Mouse (Mus musculus) lung, embryonic 16.5 days (tissue): ENCODE results near the gene Slit3. TPM values are rescaled to one million over a fixed set of nuclear protein-coding genes. Genes with fewer than 3 reads are reported as not detected.

Source experiments
- ATAC-seq: fragments of 200-750 bp; cut with Nextera tagmentation; 2 replicates; pipeline ENCODE4 v1.8.0; 2017; ENCODE audit warnings: low read depth, mild to moderate bottlenecking, moderate library complexity
- H3K27ac ChIP-seq: fragments of 300-500 bp; sonication (generic); 2 replicates; pipeline ENCODE4 v1.5.1; 2014; ENCODE audit warnings: mild to moderate bottlenecking, control low read depth, low read length
- H3K27me3 ChIP-seq: fragments of 300-500 bp; sonication (generic); 2 replicates; pipeline ENCODE4 v1.6.1; 2014; ENCODE audit warnings: low read depth, low read length, mixed read lengths; ENCODE audit not compliant: control insufficient read depth, insufficient read depth
- H3K36me3 ChIP-seq: fragments of 300-500 bp; sonication (generic); 2 replicates; pipeline ENCODE4 v1.6.1; 2014; ENCODE audit warnings: low read length; ENCODE audit not compliant: control insufficient read depth, insufficient read depth
- H3K4me1 ChIP-seq: fragments of 300-500 bp; sonication (generic); replicated peaks from 2 replicates; pipeline ENCODE4 v1.6.1; 2014; ENCODE audit warnings: low read length, mixed read lengths; ENCODE audit not compliant: control insufficient read depth, insufficient read depth
- H3K4me2 ChIP-seq: fragments of 300-500 bp; sonication (generic); 2 replicates; pipeline ENCODE4 v1.6.1; 2014; ENCODE audit warnings: low read depth, low read length, control low read depth
- H3K4me3 ChIP-seq: fragments of 300-500 bp; sonication (generic); 2 replicates; pipeline ENCODE4 v1.5.1; 2014; ENCODE audit warnings: mild to moderate bottlenecking, low read length, control low read depth
- H3K9ac ChIP-seq: fragments of 300-500 bp; sonication (generic); 2 replicates; pipeline ENCODE4 v1.6.1; 2014; ENCODE audit warnings: low read length, control low read depth
- H3K9me3 ChIP-seq: fragments of 300-500 bp; sonication (generic); 2 replicates; pipeline ENCODE4 v1.6.1; 2016; ENCODE audit warnings: low read length; ENCODE audit not compliant: control insufficient read depth
- WGBS: fragments of 180-500 bp; shearing (Covaris S2); extraction: QIAGEN DNeasy Blood & Tissue Kit; methylation state at CpG from one replicate; pipeline ENCODE4 v1.1.7; 2014; 5-methylcytosine and 5-hydroxymethylcytosine counted together
- polyA plus RNA-seq: library from polyadenylated mRNA; unstranded; fragments of >200 nt; fragmentation: Nextera tagmentation; extraction: Ambion mirVana; gene quantifications from 2 replicates; pipeline ENCODE4 v1.2.1, GENCODE M21; 2015

The Slit3 gene
- polyA plus RNA-seq, 1 experiment from 2014 or later: 9.1 TPM

- no peaks in the 10 kb centered on the region for H3K27me3 ChIP-seq
- ATAC-seq: no peak
- no peaks in the 10 kb centered on the region for H3K36me3 ChIP-seq
- 82% methylated on average over 6 of the region's 6 CpGs for WGBS
- no peak overlapping the region for H3K27ac ChIP-seq
- no peaks in the 10 kb centered on the region for H3K9me3 ChIP-seq
- H3K4me3 ChIP-seq: no peak overlapping the region
- no peak overlapping the region for H3K4me2 ChIP-seq
- H3K9ac ChIP-seq: no peak overlapping the region
- H3K4me1 ChIP-seq: no peaks in the 10 kb centered on the region
Measured at GRCm38 (mm10) chr11:35437510-35437909, 316.5 kb downstream of the Slit3 start.

- no peaks in the 10 kb centered on the region for H3K4me1 ChIP-seq
- no peak overlapping the region for H3K27ac ChIP-seq
- no peaks in the 10 kb centered on the region for H3K27me3 ChIP-seq
- no peak for ATAC-seq
- no peak overlapping the region for H3K4me3 ChIP-seq
- no peak overlapping the region for H3K9ac ChIP-seq
- no peak overlapping the region for H3K4me2 ChIP-seq
- no peaks in the 10 kb centered on the region for H3K9me3 ChIP-seq
- WGBS: 61% methylated on average over 11 of the region's 11 CpGs
- no peaks in the 10 kb centered on the region for H3K36me3 ChIP-seq
Measured at GRCm38 (mm10) chr11:35440186-35440585, 319.2 kb downstream of the Slit3 start.

DNA sequence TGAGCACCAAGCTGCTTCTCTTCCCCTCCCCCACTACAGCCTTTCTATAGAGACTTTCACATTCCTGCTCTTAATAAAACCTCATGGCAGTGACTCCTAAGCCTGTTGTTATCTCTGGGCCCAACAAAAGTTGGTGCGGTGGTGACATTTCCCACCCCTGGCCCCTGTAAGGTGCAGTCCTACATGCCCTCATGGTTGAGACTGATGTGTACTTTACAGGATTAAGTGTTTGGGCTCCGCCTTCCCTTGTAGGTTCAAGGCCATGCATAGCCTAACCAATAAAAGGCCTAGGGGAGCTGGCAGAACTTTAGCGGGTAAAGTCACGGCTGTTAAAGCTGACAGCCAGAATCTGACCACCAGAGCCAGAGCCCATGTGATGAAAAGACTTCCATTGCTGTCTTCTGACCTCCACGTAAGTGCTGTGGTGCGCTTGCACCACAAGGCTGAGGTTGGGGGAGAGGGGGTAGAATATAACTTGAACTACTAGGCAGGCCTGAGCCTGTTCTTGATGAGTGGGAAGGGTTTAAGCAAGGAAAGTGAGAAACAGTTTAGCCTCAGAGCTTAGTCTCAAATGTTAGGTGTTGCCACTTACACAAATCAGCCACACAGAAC is 323.6 kb downstream of the Slit3 start:
- Histone ChIP-seq H3K9me3 (no peaks in the 10 kb centered on the region), H3K27ac (no peak overlapping the region), H3K36me3 (no peaks in the 10 kb centered on the region), H3K4me2 (no peak overlapping the region), H3K4me1 (no peaks in the 10 kb centered on the region), H3K27me3 (no peaks in the 10 kb centered on the region), H3K9ac (no peak overlapping the region), H3K4me3 (no peak overlapping the region)
- ATAC-seq: no peak
- 62% methylated on average over 6 of the region's 6 CpGs for WGBS

- H3K4me1 ChIP-seq: no peaks in the 10 kb centered on the region; the same call in 1 of the 2 replicates
- 30% methylated on average over 9 of the region's 9 CpGs for WGBS
- no peaks in the 10 kb centered on the region for H3K36me3 ChIP-seq
- H3K27ac ChIP-seq: no peak overlapping the region
- H3K9ac ChIP-seq: no peak overlapping the region
- H3K9me3 ChIP-seq: no peaks in the 10 kb centered on the region
- H3K4me3 ChIP-seq: no peak overlapping the region
- H3K4me2 ChIP-seq: no peak overlapping the region
- no peaks in the 10 kb centered on the region for H3K27me3 ChIP-seq
- ATAC-seq: 0 out of 2 replicates have a peak, but pooled peaks have one; percentile 39
Measured at GRCm38 (mm10) chr11:35447951-35448350, 326.9 kb downstream of the Slit3 start.

DNA sequence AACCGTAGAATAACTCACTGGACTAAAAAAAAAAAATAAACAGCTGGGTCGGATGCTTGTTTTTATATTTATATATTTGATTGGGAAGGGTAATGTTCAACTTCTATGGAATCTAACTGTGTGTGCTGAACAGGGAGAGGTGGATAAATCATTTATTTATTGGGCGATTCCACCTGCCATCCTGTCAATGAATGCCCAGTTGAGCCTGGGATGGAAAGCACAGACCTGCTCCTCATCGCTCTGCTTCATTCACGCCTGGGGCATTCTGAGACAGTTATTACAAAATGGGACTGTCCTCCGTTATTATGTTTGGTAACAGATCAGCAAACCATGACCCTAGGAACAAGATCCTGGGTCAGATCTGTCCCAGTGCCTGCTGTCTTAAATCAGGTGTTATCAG is 328.2 kb downstream of the Slit3 start:
- no peak overlapping the region for H3K4me3 ChIP-seq
- no peaks in the 10 kb centered on the region for H3K27me3 ChIP-seq
- 72% methylated on average over 6 of the region's 6 CpGs for WGBS
- ATAC-seq: no peak
- no peak overlapping the region for H3K4me2 ChIP-seq
- no peak overlapping the region for H3K27ac ChIP-seq
- H3K36me3 ChIP-seq: no peaks in the 10 kb centered on the region
- no peak overlapping the region for H3K9ac ChIP-seq
- H3K4me1 ChIP-seq: no peaks in the 10 kb centered on the region; the same call in 1 of the 2 replicates
- no peaks in the 10 kb centered on the region for H3K9me3 ChIP-seq

- Histone ChIP-seq H3K9ac (no peak overlapping the region), H3K4me1 (peaks cover 3% of the 10 kb centered on the region; the same call in 1 of the 2 replicates), H3K4me2 (no peak overlapping the region), H3K4me3 (no peak overlapping the region), H3K27ac (no peak overlapping the region), H3K36me3 (no peaks in the 10 kb centered on the region), H3K9me3 (no peaks in the 10 kb centered on the region), H3K27me3 (no peaks in the 10 kb centered on the region)
- ATAC-seq: no peak
- WGBS: 32% methylated on average over 4 of the region's 4 CpGs
Measured at GRCm38 (mm10) chr11:35451636-35452035, 330.6 kb downstream of the Slit3 start.

DNA sequence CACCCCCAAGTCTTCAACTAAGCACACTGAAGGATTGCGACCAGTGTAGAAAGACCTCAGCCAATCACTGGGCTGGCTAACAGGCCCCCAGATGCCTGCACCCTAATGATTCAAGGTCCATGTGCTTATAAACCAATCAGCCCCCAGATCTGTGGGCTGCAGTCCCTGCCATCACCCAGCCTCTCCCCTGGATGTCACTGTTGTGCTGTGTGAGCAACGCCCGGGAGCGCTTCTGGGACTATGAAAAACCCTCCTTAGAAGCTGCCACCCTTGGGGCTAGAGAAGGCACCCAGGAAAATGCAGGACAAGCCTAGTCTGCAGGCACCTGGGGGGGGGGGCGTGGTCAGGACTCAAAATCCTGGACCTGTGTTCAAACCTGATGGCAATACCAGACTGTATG is 331.4 kb downstream of the Slit3 start:
- peak; percentile 16; the same call in 1 of the 2 replicates for ATAC-seq
- Histone ChIP-seq H3K27me3 (no peaks in the 10 kb centered on the region), H3K4me3 (no peak overlapping the region), H3K9me3 (no peaks in the 10 kb centered on the region), H3K9ac (no peak overlapping the region), H3K4me1 (peaks cover 3% of the 10 kb centered on the region; the same call in 1 of the 2 replicates), H3K27ac (no peak overlapping the region), H3K4me2 (no peak overlapping the region), H3K36me3 (no peaks in the 10 kb centered on the region)
- 55% methylated on average over 5 of the region's 5 CpGs for WGBS

DNA sequence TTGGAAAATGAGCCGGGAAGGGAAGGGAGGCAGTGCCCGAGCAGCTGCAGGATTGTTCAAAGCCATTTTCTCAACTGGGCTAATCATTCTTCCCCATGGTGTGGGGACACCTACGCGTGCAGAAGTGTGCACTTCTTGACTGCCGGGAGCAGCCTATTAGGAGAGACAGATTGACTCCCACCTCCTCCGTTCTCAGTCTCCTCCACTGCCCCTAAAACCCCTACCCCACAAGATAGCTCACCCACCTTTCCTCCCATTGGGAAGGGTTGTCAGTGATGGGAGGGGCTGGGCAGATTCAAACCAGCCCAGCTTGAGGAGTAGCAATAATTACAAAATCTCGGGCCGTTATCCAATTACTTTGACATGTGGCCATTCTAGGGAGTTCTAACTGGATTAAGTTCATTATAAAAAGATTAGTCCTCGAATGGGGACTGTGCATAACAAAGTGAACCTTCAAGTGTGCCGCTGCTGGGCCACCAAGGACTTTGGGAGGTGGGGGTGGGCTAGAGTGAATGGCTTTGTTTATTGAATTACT is 333.2 kb downstream of the Slit3 start:
- H3K9me3 ChIP-seq: no peaks in the 10 kb centered on the region
- no peak overlapping the region for H3K9ac ChIP-seq
- no peak for ATAC-seq
- no peaks in the 10 kb centered on the region for H3K27me3 ChIP-seq
- H3K4me3 ChIP-seq: no peak overlapping the region
- no peaks in the 10 kb centered on the region for H3K36me3 ChIP-seq
- WGBS: 41% methylated on average over 10 of the region's 10 CpGs
- H3K27ac ChIP-seq: no peak overlapping the region
- peaks cover 3% of the 10 kb centered on the region; the same call in 1 of the 2 replicates for H3K4me1 ChIP-seq
- H3K4me2 ChIP-seq: no peak overlapping the region

DNA sequence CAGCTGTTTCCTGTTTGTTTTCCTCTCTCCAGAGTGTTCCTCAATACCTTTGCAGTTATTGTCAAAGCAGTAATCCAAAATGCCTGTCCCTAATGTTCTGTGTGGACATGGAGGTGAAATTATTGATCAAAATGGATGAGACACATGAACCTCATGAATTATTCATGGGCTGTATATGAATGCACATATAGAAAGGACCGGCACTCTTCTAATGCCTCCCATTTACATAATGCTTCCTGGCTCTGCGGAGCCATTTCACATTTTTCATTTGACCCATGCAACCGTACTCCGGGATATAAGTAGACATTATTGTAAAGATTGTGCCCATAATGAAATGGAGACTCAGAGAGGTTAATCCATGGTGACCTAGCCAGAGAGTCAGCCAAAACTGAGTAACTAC is 333.8 kb downstream of the Slit3 start:
- H3K9me3 ChIP-seq: no peaks in the 10 kb centered on the region
- H3K27ac ChIP-seq: no peak overlapping the region
- 82% methylated on average over 4 of the region's 4 CpGs for WGBS

More for the DNA sequence above, 333.8 kb downstream of the Slit3 start:
- no peaks in the 10 kb centered on the region for H3K27me3 ChIP-seq
- no peak overlapping the region for H3K9ac ChIP-seq
- H3K36me3 ChIP-seq: no peaks in the 10 kb centered on the region
- H3K4me1 ChIP-seq: peaks cover 3% of the 10 kb centered on the region; the same call in 1 of the 2 replicates
- no peak overlapping the region for H3K4me2 ChIP-seq
- H3K4me3 ChIP-seq: no peak overlapping the region
- no peak for ATAC-seq
